Mouse (Mus musculus) small intestine, adult 2 months (tissue): ENCODE data around the gene Oprm1. TPM values are rescaled to one million over a fixed set of nuclear protein-coding genes. Genes with fewer than 3 reads are reported as not detected.

Source experiments
- H3K27ac ChIP-seq: fragments of 200-500 bp; 2 replicates; pipeline ENCODE4 v1.5.1; 2012; ENCODE audit warnings: low read depth, low read length, control low read depth, inconsistent platforms; ENCODE audit not compliant: insufficient read depth
- H3K27me3 ChIP-seq: fragments of 200-500 bp; 2 replicates; pipeline ENCODE4 v1.6.1; 2012; ENCODE audit warnings: mild to moderate bottlenecking, moderate library complexity, low read length, inconsistent platforms; ENCODE audit not compliant: control insufficient read depth, insufficient read depth
- H3K36me3 ChIP-seq: fragments of 200-500 bp; 2 replicates; pipeline ENCODE4 v1.6.1; 2012; ENCODE audit warnings: mild to moderate bottlenecking, low read length, control low read depth, inconsistent platforms; ENCODE audit not compliant: control insufficient read depth, insufficient read depth
- H3K4me1 ChIP-seq: fragments of 200-500 bp; 2 replicates; pipeline ENCODE4 v1.6.1; 2012; ENCODE audit warnings: low read length, inconsistent platforms, mixed read lengths; ENCODE audit not compliant: control insufficient read depth, insufficient read depth, insufficient read length
- H3K4me3 ChIP-seq: fragments of 200-500 bp; 2 replicates; pipeline ENCODE4 v1.5.1; 2012; ENCODE audit warnings: low read depth, mild to moderate bottlenecking, control low read depth, inconsistent platforms, low read length, moderate library complexity
- CTCF ChIP-seq: fragments of 200-500 bp; IDR thresholded peaks from 2 replicates; pipeline ENCODE4 v1.5.1; 2012; ENCODE audit warnings: low read depth, mild to moderate bottlenecking, control low read depth, inconsistent platforms, low read length, moderate library complexity, mixed read lengths; ENCODE audit not compliant: insufficient replicate concordance, insufficient read length; ENCODE audit errors: extremely low read depth
- POLR2A ChIP-seq: fragments of 200-500 bp; IDR thresholded peaks from 2 replicates; pipeline ENCODE4 v1.6.1; 2012; ENCODE audit warnings: low read depth, mild to moderate bottlenecking, control low read depth, inconsistent platforms, low read length, moderate library complexity
- WGBS: fragments of 180-500 bp; shearing (Covaris S2); methylation state at CpG from one replicate; pipeline ENCODE4 v1.1.7; 2018; 5-methylcytosine and 5-hydroxymethylcytosine counted together
- polyA plus RNA-seq: library from polyadenylated mRNA; depleted of rRNA; stranded (reverse); fragments of >200 nt; gene quantifications from 2 replicates; pipeline ENCODE4 v1.2.3, GENCODE M21; 2012

Oprm1 gene
- polyA plus RNA-seq, 1 experiment: 0.08 TPM

- TF ChIP-seq CTCF (no peak), POLR2A (no peak)
- H3K27ac ChIP-seq: no peak overlapping the region
- H3K4me3 ChIP-seq: no peak overlapping the region
- H3K27me3 ChIP-seq: no peaks in the 10 kb centered on the region
- peaks cover 3% of the 10 kb centered on the region; the same call in 1 of the 2 replicates for H3K4me1 ChIP-seq
- 64% methylated on average over 4 of the region's 4 CpGs for WGBS
- no peaks in the 10 kb centered on the region for H3K36me3 ChIP-seq
Observed at GRCm38 (mm10) chr10:6927600-6928223, 169.4 kb downstream of the Oprm1 start.

- Histone ChIP-seq H3K36me3 (no peaks in the 10 kb centered on the region), H3K27me3 (no peaks in the 10 kb centered on the region), H3K4me1 (peaks cover 3% of the 10 kb centered on the region; the same call in 1 of the 2 replicates), H3K27ac (no peak overlapping the region), H3K4me3 (no peak overlapping the region)
- TF ChIP-seq CTCF: no peak
- no peak for TF ChIP-seq POLR2A
- 17% methylated on average over 1 of the region's 1 CpGs for WGBS
Observed at GRCm38 (mm10) chr10:6928905-6929304, 170.6 kb downstream of the Oprm1 start.

- 92% methylated on average over 1 of the region's 1 CpGs for WGBS
- Histone ChIP-seq H3K4me3 (no peak overlapping the region), H3K36me3 (no peaks in the 10 kb centered on the region), H3K27ac (no peak overlapping the region), H3K4me1 (peaks cover 3% of the 10 kb centered on the region; the same call in 1 of the 2 replicates), H3K27me3 (no peaks in the 10 kb centered on the region)
- TF ChIP-seq POLR2A: no peak
- TF ChIP-seq CTCF: no peak
Observed at GRCm38 (mm10) chr10:6930398-6930797, 172.1 kb downstream of the Oprm1 start.

GRCm38 (mm10) chr10:6930889-6931288, 172.6 kb downstream of the Oprm1 start:
- 40% methylated on average over 2 of the region's 2 CpGs for WGBS
- TF ChIP-seq POLR2A (no peak), CTCF (no peak)
- Histone ChIP-seq H3K27me3 (no peaks in the 10 kb centered on the region), H3K27ac (no peak overlapping the region), H3K4me3 (no peak overlapping the region), H3K36me3 (no peaks in the 10 kb centered on the region), H3K4me1 (peaks cover 3% of the 10 kb centered on the region; the same call in 1 of the 2 replicates)

- H3K36me3 ChIP-seq: no peaks in the 10 kb centered on the region
- 70% methylated on average over 3 of the region's 3 CpGs for WGBS
- H3K4me1 ChIP-seq: no peaks in the 10 kb centered on the region
- H3K4me3 ChIP-seq: no peak overlapping the region
- H3K27me3 ChIP-seq: no peaks in the 10 kb centered on the region
- TF ChIP-seq POLR2A: no peak
- TF ChIP-seq CTCF: no peak
- no peak overlapping the region for H3K27ac ChIP-seq
Observed at GRCm38 (mm10) chr10:6934776-6935175, 176.5 kb downstream of the Oprm1 start.

- 86% methylated on average over 4 of the region's 4 CpGs for WGBS
- H3K4me1 ChIP-seq: no peaks in the 10 kb centered on the region
- H3K27me3 ChIP-seq: no peaks in the 10 kb centered on the region
- H3K36me3 ChIP-seq: no peaks in the 10 kb centered on the region
- no peak overlapping the region for H3K27ac ChIP-seq
- H3K4me3 ChIP-seq: no peak overlapping the region
- TF ChIP-seq CTCF (no peak), POLR2A (no peak)
Observed at GRCm38 (mm10) chr10:6936671-6937425, 178.5 kb downstream of the Oprm1 start.

GRCm38 (mm10) chr10:6953115-6953514, 194.8 kb downstream of the Oprm1 start:
- no peak for TF ChIP-seq POLR2A
- no peak for TF ChIP-seq CTCF
- Histone ChIP-seq H3K4me1 (no peaks in the 10 kb centered on the region), H3K36me3 (no peaks in the 10 kb centered on the region), H3K27me3 (no peaks in the 10 kb centered on the region), H3K4me3 (no peak overlapping the region), H3K27ac (no peak overlapping the region)
- 52% methylated on average over 1 of the region's 1 CpGs for WGBS
